Mouse (Mus musculus) adrenal gland, postnatal 14 days (tissue): ENCODE data around the gene Cd3d. TPM values are rescaled to one million over a fixed set of nuclear protein-coding genes. Genes with fewer than 3 reads are reported as not detected.
"Not testable (repeated sequence)": the region's sequence is repeated elsewhere in the genome, so short reads cannot be mapped to it uniquely, and the experiment has no call there.

Experiments used
- DNase-seq: peaks from one replicate; pipeline ENCODE4 v3.0.0; 2021; ENCODE audit warnings: mixed read lengths
- long read RNA-seq, 2 experiments: library from polyadenylated mRNA; stranded (forward); transcript quantifications; one replicate each; pipeline ENCODE4 v2.0.0; 2021
- total RNA-seq: library from RNA; stranded (reverse); gene quantifications from 2 replicates; pipeline ENCODE4 v1.2.3, GENCODE M21; 2021

Cd3d gene
- 1.5 and 12.5 TPM in 2 replicates for total RNA-seq
- long read RNA-seq, experiment 1, transcript Cd3d-201 (5 exons, 1,617 nt): major isoform, 11 of 13 reads
- long read RNA-seq, experiment 1, partial matches to known transcripts: 1 of 13 reads
- long read RNA-seq, experiment 1, other reads (novel, unspliced or antisense): 1 of 13 reads
- long read RNA-seq, experiment 2, partial matches to known transcripts: 0 of 3 reads
- long read RNA-seq, experiment 2, other reads (novel, unspliced or antisense): 0 of 3 reads

DNA sequence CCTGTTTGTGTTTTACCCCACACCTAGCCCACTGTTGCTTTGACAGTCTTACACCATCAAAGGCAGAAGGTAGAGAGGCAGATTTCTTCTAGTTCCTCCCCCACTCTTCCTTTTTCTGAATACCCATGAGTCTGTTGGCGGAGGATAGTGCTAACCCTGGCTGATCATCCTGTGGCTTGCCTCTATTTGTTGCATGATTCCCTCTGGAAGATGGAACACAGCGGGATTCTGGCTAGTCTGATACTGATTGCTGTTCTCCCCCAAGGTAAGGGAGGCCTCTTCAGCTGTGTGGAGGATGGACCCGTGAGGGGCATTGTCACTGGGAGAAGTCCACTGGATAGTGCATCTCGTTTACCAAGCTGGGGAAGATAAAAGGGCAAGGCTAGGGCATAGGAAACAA, at the start of gene Cd3d:
Gene Cd3d (plus strand): TSS at position 111 of the 400 bp plus-strand sequence.
- no peak for DNase-seq

- no peak for DNase-seq
Observed at GRCm38 (mm10) chr9:44941756-44942155, 39.8 kb upstream of the Cd3d start.

DNA sequence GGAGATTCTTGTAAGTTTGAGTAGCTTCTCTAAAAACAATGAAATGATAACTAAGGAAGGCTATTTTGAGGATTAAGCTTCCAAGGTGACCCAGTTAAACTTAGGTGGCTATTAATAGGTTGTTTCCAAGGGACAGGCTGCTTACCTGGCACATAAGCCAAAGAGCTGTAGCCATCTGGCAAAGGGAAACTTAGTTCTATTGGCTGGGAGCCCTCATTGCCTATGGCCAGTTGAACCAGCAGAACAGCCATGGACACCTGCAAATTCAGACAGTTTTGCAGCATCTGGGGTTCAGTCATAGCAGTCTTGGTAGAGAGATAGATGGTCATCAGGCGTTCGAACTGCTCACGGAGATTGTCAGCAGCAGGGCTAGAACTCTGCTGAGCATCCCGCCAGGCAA, 39.2 kb upstream of the Cd3d start:
- DNase-seq: peak; percentile 32

- DNase-seq: peak; percentile 16
Observed at GRCm38 (mm10) chr9:44946185-44946695, 35.3 kb upstream of the Cd3d start.

DNA sequence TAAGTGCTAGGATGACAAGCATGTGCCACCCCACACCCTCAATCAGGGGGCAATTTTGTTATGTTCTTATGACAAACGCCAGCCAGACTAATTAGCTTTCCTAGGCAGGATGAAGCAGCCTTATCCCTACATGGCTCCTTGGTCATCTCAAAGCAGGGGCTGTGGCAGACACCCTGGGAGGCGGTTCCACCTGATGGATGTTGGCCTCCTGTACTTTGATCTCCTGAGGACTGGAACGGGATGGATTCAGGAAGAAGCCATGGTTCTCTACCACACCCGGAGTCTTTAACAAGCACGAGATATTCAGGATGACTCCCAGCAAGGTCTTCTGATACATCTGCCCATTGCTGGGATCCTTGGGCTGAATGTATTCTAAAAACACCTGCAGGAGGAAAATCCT, 33.8 kb upstream of the Cd3d start:
- no peak for DNase-seq

DNA sequence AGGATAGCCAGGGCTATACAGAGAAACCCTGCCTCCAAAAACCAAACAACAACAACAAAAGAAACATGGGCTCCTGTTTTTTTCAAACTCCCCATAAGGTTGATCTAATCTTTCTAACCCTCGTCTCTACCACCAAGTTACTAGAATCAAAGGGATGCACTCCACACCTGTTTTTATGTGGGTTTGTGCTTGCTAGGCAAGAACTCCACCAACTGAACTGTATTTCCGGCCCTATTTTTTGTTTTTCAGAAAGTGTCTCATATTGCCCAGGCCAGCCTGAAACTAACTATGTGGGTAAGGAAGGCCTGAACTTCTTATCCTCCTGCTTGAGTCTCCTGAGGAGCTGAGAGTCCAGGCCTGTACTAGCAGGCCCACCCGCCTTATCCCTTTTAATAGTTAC, 27.2 kb upstream of the Cd3d start:
- no peak for DNase-seq

DNA sequence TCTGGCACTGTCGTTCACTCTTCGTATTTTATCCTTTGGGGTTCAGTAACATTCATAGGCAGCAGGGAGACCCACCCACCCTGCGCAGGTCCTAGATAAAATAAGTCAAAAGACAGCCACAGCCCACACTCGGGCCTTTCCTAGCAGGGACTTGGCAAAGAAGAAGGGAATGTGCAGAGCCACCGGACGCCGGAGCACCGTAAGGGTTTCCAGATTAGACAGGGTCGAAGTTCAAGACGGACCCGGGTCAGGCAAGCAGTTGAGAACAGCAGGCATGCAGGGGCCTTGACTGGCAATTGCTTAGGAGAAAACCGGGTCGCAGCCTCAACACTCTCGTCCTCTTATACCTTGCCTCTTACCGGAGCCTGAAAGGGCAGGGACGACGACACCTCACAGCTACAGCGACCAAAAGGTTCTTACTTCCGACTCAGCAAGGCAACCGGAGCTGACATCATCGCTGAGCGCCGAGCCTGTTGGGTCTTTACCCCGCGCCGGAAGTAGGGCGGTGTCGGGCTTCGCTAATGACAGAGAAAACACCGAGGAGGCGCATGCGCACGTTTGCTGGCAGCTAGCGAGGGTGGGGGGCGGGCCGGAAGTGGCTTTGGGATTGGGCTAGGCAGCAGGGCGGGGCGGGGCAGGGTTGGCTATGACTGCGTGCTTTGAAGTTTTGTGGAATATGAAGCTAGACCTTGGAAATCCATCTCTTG, 16.3 kb upstream of the Cd3d start, which contains the start of gene Ube4a:
Gene Ube4a (minus strand): TSS at position 475 of the 707 bp plus-strand sequence.
- DNase-seq: peak; percentile 99

GRCm38 (mm10) chr9:44965833-44966466, 15.6 kb upstream of the Cd3d start:
- DNase-seq: no peak

- DNase-seq: peak; percentile 87
Observed at GRCm38 (mm10) chr9:44966815-44967242, 14.8 kb upstream of the Cd3d start.

GRCm38 (mm10) chr9:44967763-44968162, 13.8 kb upstream of the Cd3d start:
- DNase-seq: not testable (repeated sequence)

DNA sequence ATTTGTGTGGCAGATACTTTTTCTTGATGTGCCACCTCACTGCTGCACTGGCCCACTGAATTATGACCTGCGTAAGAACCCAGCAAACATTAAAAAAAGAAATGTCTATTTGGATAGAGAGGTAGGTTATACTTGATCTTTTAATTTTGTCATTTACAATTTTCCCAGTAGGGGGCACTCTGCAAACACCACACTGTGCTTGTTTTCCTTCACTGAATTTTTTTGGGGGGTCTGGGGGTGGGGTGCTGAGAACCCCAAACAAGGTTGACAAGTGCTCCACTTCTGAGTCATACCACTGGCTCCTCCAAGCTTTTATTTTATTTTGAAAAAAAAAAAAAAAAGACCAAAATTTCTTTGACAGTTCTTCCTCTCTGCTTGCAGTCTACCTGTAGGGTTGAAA, 12.1 kb upstream of the Cd3d start:
- no peak for DNase-seq

GRCm38 (mm10) chr9:44977813-44978212, 3.8 kb upstream of the Cd3d start:
- no peak for DNase-seq

DNA sequence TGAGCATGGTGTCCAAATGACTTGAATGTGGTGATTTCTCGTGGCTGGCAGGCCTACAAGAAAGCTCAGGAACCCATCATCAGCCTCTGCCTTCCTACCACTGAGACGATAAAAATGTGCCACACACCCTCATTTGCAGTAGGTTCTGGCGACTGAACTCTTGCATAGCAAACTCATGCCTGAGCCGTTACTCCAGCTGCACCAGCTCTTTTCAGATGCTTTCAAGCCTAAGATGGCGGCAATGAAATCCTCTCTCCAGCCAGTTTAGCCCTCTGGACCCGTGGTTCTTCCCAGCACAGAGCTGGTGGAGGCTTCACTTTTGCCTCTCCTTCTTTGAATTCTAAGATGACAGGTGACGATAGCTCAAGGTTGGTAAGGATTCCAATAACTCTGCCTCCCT, 1.8 kb upstream of the Cd3d start:
- no peak for DNase-seq

DNA sequence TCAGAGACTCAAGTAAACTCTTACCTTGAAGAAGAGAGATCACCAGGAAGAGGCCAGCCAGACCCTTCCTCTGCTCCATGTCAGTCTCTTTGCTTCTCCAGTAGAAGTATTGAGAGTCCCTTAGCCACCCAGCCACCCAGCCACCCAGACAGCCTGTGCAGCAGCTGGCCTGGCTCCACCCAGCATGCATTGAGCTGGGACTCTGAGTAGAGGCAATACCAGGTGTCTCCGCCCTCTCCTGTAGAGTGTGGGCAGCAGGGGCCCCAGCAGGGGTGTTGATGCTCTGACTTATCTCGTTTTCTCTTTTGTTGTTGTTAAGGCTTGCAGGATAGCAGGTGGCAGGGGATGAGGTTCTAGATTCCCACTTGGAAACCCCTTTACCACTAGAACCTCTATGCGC, 1.3 kb upstream of the Cd3d start, which contains the start of gene Cd3g:
Gene Cd3g (minus strand): TSS at position 190 of the 400 bp plus-strand sequence.
- peak; percentile 25 for DNase-seq

DNA sequence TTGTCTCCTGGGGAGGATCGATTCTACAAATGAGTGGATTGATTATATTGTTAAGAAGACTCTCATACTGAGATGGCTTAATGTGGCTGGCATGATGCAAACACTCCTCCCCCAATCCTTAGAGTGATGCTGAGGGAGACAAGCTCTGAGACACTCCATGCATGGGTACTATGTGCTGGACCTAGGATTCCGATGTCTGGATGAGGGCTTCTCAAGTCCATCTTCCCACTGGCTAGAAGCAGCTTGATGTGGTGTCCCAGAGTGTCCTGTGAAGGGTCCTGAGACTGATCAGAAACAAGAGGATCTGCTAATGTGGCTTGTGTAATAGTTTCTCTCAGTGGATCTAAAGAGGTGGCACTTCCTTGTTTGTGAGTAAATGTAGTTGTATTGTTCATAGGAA, 482 bp upstream of the Cd3d start:
- DNase-seq: no peak

GRCm38 (mm10) chr9:44982081-44982480, 495 bp downstream of the Cd3d start:
- no peak for DNase-seq

DNA sequence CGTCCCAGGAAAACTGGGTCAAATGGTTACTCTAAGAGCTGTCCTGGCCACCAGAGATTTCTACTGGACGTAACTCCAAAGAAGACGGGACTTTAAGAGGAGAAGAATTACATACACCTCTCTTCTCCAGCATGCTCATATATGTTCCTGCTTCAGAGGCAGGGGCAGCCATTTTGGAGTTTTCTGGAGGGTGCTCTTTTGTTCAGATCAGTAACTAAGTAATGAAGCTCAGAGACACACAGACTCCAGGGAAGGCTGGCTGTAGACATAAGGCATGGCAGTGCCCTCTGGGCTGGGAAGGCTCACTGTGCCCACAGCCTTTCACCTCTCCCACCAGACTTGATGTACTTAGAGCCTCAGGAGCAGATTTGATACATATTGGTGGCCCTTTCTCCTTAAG, 945 bp downstream of the Cd3d start:
- DNase-seq: no peak

- DNase-seq: no peak
Observed at GRCm38 (mm10) chr9:44983001-44983400, 1.4 kb downstream of the Cd3d start.

DNA sequence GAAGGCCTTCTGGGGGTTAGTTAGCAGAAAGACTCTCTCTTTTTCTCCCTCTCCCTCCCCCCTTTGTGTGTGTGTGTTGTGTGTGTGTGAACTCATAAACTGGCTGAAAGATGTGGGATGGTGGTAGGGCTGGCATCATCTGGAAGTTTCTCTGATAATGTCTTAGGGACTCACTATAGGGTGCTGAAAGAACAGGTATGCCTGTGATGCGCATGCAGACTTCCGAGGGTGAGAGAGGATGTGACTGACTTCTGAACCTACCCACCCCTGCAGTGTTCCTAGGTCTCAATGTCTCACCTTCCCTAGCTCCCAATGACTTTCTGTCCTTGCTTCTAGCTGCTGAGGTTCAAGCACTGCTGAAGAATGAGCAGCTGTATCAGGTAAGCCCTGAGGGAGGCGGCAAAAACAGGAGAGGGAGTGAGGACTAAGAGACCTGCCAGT, 4.2 kb downstream of the Cd3d start:
- DNase-seq: no peak

- DNase-seq: peak; percentile 41
Observed at GRCm38 (mm10) chr9:44986242-44986781, 4.7 kb downstream of the Cd3d start.

DNA sequence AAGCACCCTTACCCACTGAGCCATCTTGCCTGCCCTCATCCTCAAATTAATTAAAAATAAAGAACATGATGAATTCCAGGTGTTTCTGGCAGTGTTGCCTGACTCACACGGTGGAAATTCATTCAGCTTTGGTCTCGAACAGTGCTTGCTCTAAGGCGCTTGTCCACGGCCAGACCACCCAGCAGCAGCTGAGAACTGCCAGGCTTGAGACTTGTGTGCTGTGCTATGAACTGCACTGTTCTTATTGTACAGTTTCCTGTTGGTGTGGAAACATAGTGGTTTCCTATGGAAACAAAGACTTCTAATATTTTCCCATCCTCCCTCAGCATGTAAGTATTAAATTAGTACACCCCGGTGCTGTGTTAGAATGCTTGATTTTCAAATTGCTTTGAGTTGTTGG, 5.4 kb downstream of the Cd3d start:
- DNase-seq: no peak

- no peak for DNase-seq
Observed at GRCm38 (mm10) chr9:44991821-44992220, 10.2 kb downstream of the Cd3d start.

DNA sequence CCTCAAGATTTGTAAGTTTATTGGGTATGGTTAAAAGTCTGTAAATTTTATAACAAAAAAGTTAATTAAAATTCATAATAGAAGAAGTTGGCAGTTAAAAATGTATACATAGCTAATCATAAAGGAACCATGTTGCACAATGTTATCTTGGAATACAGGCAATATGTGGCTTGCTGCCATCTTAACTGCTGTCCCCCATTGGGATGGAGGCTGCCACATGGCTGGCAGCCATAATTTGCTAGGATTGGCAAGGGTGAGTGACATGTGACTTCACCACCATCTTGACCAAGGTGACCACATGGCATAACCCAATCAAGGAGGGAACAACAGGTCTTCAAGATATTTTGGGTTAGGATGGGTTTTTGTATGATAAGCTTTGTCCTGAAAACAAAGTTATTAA, 10.7 kb downstream of the Cd3d start:
- DNase-seq: no peak
